Mouse (Mus musculus): ENCODE data around the gene Tnfrsf21. TPM values are rescaled to one million over a fixed set of nuclear protein-coding genes. Genes with fewer than 3 reads are reported as not detected.

Gene Tnfrsf21
- polyA plus RNA-seq, 1 experiment from 2014 or later, result 41.9 TPM

DNA sequence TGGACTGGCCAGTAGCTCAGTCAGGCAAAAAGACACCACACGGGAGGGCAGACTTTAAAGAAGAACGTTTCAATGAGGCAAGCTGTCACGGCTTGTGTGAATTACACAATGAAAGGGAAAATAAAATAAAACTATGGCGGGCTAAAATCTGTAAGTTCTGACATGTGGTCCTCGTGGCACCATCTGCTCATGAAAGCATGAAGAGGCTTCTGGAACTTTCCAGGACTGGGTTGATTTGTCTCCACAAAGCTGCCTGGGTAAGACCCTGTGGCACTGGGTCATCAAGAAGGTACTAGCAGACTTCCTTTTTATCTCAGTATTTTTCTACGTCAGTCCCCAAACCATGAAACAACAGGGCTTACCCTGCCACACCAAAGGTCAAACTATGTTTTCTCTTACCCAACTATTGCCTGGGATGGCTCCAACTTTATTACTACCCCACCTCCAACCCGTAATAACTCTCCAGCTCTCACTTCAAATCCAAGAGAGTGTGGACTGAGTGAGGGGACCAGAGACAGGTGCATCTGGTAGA, 16.8 kb upstream of the Tnfrsf21 start:
- no peak overlapping the region for H3K27ac ChIP-seq
- no peaks in the 10 kb centered on the region for H3K36me3 ChIP-seq
- no peak overlapping the region for H3K4me3 ChIP-seq
- no peak for ATAC-seq
- H3K4me1 ChIP-seq, result no peaks in the 10 kb centered on the region
- H3K4me2 ChIP-seq, result no peak overlapping the region
- WGBS (ENCODE audit: insufficient replicate concordance), result 63% methylated on average over 7 of the region's 7 CpGs
- H3K9ac ChIP-seq, result no peak overlapping the region
- no peaks in the 10 kb centered on the region for H3K27me3 ChIP-seq (replicated peaks)
- H3K9me3 ChIP-seq (replicated peaks), result no peaks in the 10 kb centered on the region

DNA sequence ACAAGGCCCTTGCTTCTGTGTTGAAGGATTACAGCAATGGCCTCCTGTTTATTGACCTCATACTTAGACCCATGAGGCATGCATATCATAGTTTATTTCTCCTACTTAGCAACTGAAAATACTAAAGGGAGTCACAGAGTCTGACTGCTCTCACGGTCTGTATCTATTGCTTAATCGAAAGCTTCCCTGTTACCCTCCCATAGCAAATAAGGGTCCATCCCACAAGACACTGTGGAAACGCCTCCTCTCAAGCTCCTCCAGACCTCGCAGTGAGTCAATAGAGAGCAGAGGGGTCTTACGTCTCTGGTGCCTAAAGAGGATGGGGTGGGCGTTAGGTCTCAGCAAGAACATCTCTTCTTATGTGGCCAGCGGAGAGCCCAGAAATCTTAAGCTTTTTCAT, 15.8 kb upstream of the Tnfrsf21 start:
- H3K4me1 ChIP-seq, result no peaks in the 10 kb centered on the region
- no peak overlapping the region for H3K4me2 ChIP-seq
- H3K9me3 ChIP-seq (replicated peaks), result no peaks in the 10 kb centered on the region
- no peak overlapping the region for H3K27ac ChIP-seq
- WGBS (ENCODE audit: insufficient replicate concordance), result 73% methylated on average over 7 of the region's 7 CpGs
- H3K4me3 ChIP-seq, result no peak overlapping the region
- ATAC-seq, result no peak
- H3K9ac ChIP-seq, result no peak overlapping the region
- H3K36me3 ChIP-seq, result no peaks in the 10 kb centered on the region
- no peaks in the 10 kb centered on the region for H3K27me3 ChIP-seq (replicated peaks)

DNA sequence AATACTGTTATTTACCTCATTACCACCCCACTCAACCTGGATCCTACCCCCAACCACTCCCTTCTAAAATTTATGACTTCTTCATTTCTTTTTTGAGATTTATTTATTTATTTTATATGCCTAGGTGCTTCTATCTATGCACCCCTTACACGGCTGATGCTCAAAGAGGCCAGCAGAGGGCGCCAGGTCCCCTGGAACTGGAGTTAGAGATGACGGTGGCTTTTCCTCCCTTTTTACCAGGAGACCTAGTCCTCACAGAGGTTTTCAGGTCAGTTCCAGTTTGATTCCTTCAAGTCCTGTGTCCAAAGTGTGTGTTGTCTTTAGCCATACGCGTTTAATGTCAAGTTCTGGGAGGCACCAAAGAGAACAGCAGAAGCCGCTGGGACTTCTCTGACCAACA, 3.6 kb upstream of the Tnfrsf21 start:
- Histone ChIP-seq H3K4me1 (peaks cover 9% of the 10 kb centered on the region), H3K4me2 (no peak overlapping the region), H3K27me3 (replicated peaks) (peaks cover 12% of the 10 kb centered on the region), H3K4me3 (no peak overlapping the region), H3K9me3 (replicated peaks) (no peaks in the 10 kb centered on the region), H3K27ac (no peak overlapping the region), H3K36me3 (no peaks in the 10 kb centered on the region), H3K9ac (no peak overlapping the region)
- ATAC-seq, result no peak
- WGBS (ENCODE audit: insufficient replicate concordance), result 13% methylated on average over 6 of the region's 6 CpGs

DNA sequence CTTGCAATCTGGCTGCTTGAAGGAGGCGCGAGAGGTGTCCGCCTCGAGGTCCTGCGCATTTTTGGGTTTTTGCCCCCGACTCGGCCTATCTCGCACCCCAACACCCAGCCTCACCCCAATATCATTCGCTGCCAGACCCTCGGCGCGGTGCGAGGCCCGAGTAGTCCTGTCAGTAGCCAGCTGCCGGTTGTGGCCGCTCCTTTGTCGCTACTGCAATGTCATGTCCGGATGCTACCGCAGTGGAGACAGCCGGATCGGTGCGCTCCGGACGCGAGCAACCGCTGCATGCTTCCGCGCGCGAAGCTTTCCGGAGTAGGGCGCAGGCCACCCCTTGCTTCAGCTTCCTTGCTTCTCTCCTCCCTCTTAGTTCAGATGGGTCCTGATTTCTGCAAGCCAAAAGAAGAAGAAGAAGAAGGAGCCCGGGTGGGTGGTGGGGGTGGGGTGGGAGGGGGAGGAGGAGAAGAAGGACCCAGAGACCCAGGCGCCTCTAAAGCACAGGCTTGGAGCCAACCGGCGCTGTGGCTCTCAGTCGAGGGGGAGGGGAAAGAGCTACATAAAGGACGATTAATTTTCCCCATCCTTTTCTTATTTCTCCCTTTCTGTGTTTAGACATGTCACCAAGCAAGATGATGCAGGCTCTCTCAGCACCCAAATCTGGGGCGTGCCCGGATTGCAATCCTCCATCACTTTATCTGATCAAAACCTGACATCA, 1.1 kb downstream of the Tnfrsf21 start:
- Histone ChIP-seq H3K9me3 (replicated peaks) (no peaks in the 10 kb centered on the region), H3K27ac (peak overlapping the region; percentile 89), H3K36me3 (peaks cover 34% of the 10 kb centered on the region), H3K27me3 (replicated peaks) (peaks cover 6% of the 10 kb centered on the region; the same call in 1 of the 2 replicates), H3K4me2 (peak overlapping the region; percentile 84), H3K4me1 (peaks cover 56% of the 10 kb centered on the region), H3K9ac (peak overlapping the region; percentile 97), H3K4me3 (peak overlapping the region; percentile 91)
- ATAC-seq, result peak; percentile 68
- WGBS (ENCODE audit: insufficient replicate concordance), result under 1% methylated on average over 31 of the region's 40 CpGs

DNA sequence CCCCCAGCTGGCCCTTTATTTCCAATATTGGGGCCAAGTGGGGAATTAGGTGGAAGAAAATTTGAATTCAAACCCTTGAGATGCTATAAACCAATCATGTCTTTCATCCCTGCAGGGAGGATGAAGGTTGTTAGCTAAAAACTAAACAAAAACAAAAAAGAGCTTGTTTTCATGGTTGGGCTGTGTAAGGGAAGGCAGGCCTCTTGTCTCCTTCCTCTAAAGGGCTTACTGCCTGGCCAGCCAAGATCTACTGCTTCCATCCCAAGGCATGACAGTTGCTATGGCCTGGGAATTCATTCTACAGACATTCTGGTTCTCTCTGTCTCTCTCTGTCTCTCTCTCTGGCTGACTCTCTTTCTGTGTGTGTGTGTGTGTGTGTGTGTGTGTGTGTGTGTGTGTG, 1.7 kb downstream of the Tnfrsf21 start:
- no peak for ATAC-seq
- peak overlapping the region; percentile 84 for H3K4me2 ChIP-seq
- H3K27me3 ChIP-seq (replicated peaks), result peaks cover 6% of the 10 kb centered on the region; the same call in 1 of the 2 replicates
- H3K4me1 ChIP-seq, result peaks cover 61% of the 10 kb centered on the region
- peak overlapping the region; percentile 89 for H3K27ac ChIP-seq
- H3K4me3 ChIP-seq, result peak overlapping the region; percentile 91
- H3K9ac ChIP-seq, result peak overlapping the region; percentile 97
- no peaks in the 10 kb centered on the region for H3K9me3 ChIP-seq (replicated peaks)
- peaks cover 39% of the 10 kb centered on the region for H3K36me3 ChIP-seq

DNA sequence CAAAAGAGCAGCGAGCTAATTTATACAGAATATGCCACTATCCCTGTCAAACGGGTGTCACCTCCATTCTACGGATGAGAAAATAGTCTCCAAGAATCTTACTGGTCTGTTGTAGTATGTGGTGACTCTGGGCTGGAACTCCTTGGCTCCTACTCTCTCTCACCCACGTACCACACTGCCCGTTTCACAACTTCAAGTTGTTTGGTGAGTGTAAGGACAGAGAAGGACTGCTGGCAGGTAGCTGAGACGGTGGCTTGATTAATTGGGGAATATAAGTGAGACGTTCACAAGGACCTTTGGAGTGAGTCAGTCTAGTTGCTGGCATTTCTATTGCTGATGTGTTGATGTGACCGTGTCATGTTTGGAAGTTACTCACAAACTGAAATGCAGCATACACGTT, 3.3 kb downstream of the Tnfrsf21 start:
- H3K9ac ChIP-seq, result no peak overlapping the region; the same call in 1 of the 2 replicates
- H3K9me3 ChIP-seq (replicated peaks), result no peaks in the 10 kb centered on the region
- H3K36me3 ChIP-seq, result peaks cover 45% of the 10 kb centered on the region
- no peak overlapping the region; the same call in 1 of the 2 replicates for H3K4me3 ChIP-seq
- 84% methylated on average over 9 of the region's 9 CpGs for WGBS (ENCODE audit: insufficient replicate concordance)
- peak overlapping the region; percentile 20 for H3K27ac ChIP-seq
- ATAC-seq, result no peak
- H3K27me3 ChIP-seq (replicated peaks), result no peaks in the 10 kb centered on the region; the same call in 1 of the 2 replicates
- H3K4me1 ChIP-seq, result peaks cover 77% of the 10 kb centered on the region
- H3K4me2 ChIP-seq, result peak overlapping the region; percentile 84

DNA sequence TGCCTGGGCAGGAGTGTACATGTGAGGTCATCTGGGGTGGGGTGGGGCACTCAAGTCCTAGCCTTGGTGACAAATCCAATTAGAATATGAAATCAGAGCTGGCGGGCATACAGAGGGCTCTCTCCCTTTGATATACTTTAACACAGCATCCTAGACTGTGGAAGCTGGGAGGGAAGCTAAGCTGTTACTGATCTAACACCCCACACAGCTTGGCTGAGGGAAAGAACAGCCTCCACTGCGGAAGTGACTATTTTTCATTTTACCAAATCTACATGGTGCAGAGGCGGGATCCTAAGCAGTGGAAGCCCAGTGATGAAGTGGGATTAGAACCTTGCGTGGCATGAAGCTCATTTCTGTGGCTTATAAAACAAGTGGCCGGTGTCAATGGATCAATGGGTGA, 4.7 kb downstream of the Tnfrsf21 start:
- H3K36me3 ChIP-seq, result peaks cover 51% of the 10 kb centered on the region
- H3K4me1 ChIP-seq, result peaks cover 83% of the 10 kb centered on the region
- H3K9ac ChIP-seq, result 0 out of 2 replicates have a peak overlapping the region, but pooled peaks have one; percentile 37
- no peaks in the 10 kb centered on the region; the same call in 1 of the 2 replicates for H3K27me3 ChIP-seq (replicated peaks)
- ATAC-seq, result no peak
- no peak overlapping the region for H3K4me3 ChIP-seq
- 0 out of 2 replicates have a peak overlapping the region, but pooled peaks have one; percentile 3 for H3K4me2 ChIP-seq
- peak overlapping the region; percentile 98 for H3K27ac ChIP-seq
- H3K9me3 ChIP-seq (replicated peaks), result no peaks in the 10 kb centered on the region
- WGBS (ENCODE audit: insufficient replicate concordance), result 94% methylated on average over 5 of the region's 5 CpGs

DNA sequence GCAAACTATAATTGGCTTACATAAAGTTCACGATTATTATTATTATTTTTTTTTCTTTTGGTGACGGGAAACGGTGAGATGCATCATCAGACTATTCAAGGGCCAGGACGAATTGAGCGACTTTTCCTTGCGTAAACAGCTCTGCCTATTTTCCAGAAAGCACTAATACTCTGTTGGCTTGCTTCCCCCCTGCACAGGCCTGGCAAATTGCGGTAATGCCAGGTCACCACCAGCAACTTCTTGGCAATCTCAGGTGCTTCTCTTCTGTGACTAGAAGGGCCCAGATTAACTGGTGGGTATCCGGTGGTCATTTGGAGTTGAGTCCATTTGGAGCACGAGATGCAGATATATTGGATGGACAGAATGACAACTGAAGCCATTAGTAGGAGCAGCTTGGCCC, 5.7 kb downstream of the Tnfrsf21 start:
- H3K9ac ChIP-seq, result no peak overlapping the region
- 87% methylated on average over 9 of the region's 9 CpGs for WGBS (ENCODE audit: insufficient replicate concordance)
- 0 out of 2 replicates have a peak overlapping the region, but pooled peaks have one; percentile 3 for H3K4me2 ChIP-seq

DNA sequence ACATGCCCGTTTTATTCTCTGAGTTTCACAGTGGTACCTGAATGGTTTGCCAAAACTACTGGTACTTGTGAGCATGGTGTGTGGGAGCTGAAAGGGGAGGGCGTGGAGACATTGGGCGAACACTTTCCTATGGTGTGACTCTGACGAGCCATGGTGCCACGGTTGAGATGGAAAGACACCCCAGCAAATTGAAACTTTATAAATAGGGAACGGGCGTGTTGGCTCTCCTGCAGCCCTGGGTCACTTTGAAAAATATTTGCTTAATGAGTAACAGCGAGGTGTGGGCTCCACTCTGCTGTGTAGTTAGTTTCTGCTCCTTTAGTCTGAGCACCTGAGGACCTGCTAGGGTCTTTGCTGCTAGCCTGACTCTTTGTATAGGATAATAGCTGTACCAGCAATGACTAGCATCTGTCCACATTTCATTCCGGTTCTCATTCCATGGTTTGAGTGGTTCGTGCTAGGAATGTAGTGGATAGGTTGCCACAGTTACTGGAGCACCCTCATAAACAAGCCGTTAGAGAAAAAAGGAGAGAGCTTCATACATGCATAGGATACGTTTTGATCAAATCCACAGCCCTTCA, 7.4 kb downstream of the Tnfrsf21 start:
- no peaks in the 10 kb centered on the region for H3K27me3 ChIP-seq (replicated peaks)
- H3K27ac ChIP-seq, result peak overlapping the region; percentile 98
- peaks cover 59% of the 10 kb centered on the region for H3K36me3 ChIP-seq
- ATAC-seq, result no peak
- no peak overlapping the region for H3K4me3 ChIP-seq
- H3K9ac ChIP-seq, result peak overlapping the region; percentile 69
- 77% methylated on average over 12 of the region's 12 CpGs for WGBS (ENCODE audit: insufficient replicate concordance)
- H3K9me3 ChIP-seq (replicated peaks), result no peaks in the 10 kb centered on the region
- H3K4me2 ChIP-seq, result peak overlapping the region; percentile 68
- peaks cover 96% of the 10 kb centered on the region for H3K4me1 ChIP-seq

More for the DNA sequence above, 5.7 kb downstream of the Tnfrsf21 start:
- peaks cover 91% of the 10 kb centered on the region for H3K4me1 ChIP-seq
- H3K36me3 ChIP-seq, result peaks cover 57% of the 10 kb centered on the region
- no peaks in the 10 kb centered on the region for H3K9me3 ChIP-seq (replicated peaks)
- ATAC-seq, result no peak
- H3K27ac ChIP-seq, result peak overlapping the region; percentile 98
- no peaks in the 10 kb centered on the region for H3K27me3 ChIP-seq (replicated peaks)
- H3K4me3 ChIP-seq, result no peak overlapping the region

DNA sequence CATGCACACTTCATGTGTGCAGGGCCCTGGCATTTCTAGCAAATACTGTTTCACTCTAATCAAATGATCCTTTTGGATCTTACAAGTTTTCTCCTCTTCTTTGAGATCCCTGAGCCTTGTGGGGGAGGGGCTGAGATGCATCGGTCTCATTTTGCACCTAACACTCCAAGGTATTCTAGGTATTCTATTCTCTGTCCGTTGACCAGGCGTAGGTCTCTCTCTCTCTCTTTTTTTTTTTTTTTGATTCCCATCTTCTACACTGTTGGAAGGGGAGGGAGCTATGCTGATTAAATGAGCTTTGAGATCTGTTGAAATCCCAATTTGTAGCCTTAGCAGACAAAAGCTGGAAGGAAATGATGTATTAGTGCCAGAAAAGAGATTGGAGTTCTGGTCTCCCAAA, 8.2 kb downstream of the Tnfrsf21 start:
- H3K27me3 ChIP-seq (replicated peaks), result no peaks in the 10 kb centered on the region
- WGBS (ENCODE audit: insufficient replicate concordance), result 43% methylated on average over 3 of the region's 3 CpGs
- H3K27ac ChIP-seq, result peak overlapping the region; percentile 98
- ATAC-seq, result peak; percentile 9
- H3K9me3 ChIP-seq (replicated peaks), result no peaks in the 10 kb centered on the region
- peaks cover 55% of the 10 kb centered on the region for H3K36me3 ChIP-seq
- peaks cover 96% of the 10 kb centered on the region for H3K4me1 ChIP-seq
- H3K4me2 ChIP-seq, result peak overlapping the region; percentile 68
- peak overlapping the region; percentile 69 for H3K9ac ChIP-seq
- H3K4me3 ChIP-seq, result peak overlapping the region; percentile 35

DNA sequence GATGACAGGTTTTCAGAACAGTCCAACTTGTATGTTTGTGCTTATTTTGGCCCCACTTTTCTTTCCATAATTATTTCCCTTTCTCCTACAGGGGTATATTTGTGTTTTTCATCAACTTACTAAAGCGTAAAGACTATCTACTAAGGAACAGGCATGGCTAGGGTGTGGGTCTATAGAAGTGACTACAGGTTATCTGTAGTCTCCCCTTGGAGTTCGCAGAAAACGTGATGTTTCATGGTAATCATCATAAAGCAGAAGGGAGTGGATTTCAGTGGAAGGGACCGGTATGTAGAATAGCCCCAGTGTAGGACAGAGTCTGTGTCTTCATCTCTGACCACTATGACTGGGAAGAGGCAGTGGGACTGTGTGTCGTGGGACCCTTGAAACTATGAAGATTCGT, 8.7 kb downstream of the Tnfrsf21 start:
- Histone ChIP-seq H3K27me3 (replicated peaks) (no peaks in the 10 kb centered on the region), H3K4me2 (peak overlapping the region; percentile 68), H3K9me3 (replicated peaks) (no peaks in the 10 kb centered on the region), H3K36me3 (peaks cover 50% of the 10 kb centered on the region), H3K27ac (peak overlapping the region; percentile 98), H3K9ac (peak overlapping the region; percentile 69), H3K4me3 (peak overlapping the region; percentile 35), H3K4me1 (peaks cover 96% of the 10 kb centered on the region)
- WGBS (ENCODE audit: insufficient replicate concordance), result 24% methylated on average over 6 of the region's 6 CpGs
- ATAC-seq, result peak; percentile 99

All from liver, embryonic 12.5 days (tissue).